Mouse (Mus musculus) C2C12 (cell line): ENCODE data around the gene Ankrd34b.

Experiments
- CEBPB ChIP-seq: IDR thresholded peaks from one replicate; pipeline ENCODE4 v1.6.1; 2011; ENCODE audit warnings: low read depth, mild to moderate bottlenecking, control low read depth, moderate library complexity
- CTCF ChIP-seq: IDR thresholded peaks from one replicate; pipeline ENCODE4 v1.5.1; 2011; ENCODE audit not compliant: control insufficient read depth, insufficient read depth, insufficient read length
- FOSL1 ChIP-seq: IDR thresholded peaks from one replicate; pipeline ENCODE4 v1.8.0; 2011; ENCODE audit warnings: mild to moderate bottlenecking, low read length; ENCODE audit not compliant: poor library complexity, insufficient read depth, severe bottlenecking
- MAX ChIP-seq: IDR thresholded peaks from one replicate; pipeline ENCODE4 v1.6.1; 2011; ENCODE audit warnings: mild to moderate bottlenecking, control low read depth
- USF1 ChIP-seq: IDR thresholded peaks from one replicate; pipeline ENCODE4 v1.6.1; 2011; ENCODE audit warnings: low read depth, mild to moderate bottlenecking, control low read depth, moderate library complexity

DNA sequence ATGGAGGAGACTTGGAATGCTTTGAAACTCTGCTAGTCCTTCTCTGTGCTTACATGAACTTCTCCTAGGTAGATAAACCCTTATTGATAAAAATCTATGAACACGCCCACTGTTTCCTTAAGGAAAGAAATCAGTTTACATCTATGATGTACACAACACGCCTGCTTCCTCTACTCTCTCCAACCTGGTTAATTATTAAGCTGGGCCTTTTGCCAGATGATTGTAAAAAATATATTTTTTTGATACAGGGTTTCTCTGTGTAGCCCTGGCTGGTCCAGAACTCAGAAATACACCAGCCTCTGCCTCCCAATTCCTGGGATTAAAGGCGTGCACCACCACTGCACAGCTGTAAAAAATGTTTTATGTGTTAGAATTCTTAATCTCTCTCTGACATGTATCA is 39.0 kb downstream of the Ankrd34b start:
- TF ChIP-seq CTCF (no peak), CEBPB (no peak), MAX (no peak), USF1 (no peak), FOSL1 (no peak)
